Mouse (Mus musculus) hematopoietic stem cell, adult 5-6 weeks (primary cell): ENCODE data around the gene Iba57. TPM values are rescaled to one million over a fixed set of nuclear protein-coding genes. Genes with fewer than 3 reads are reported as not detected.

ENCODE experiments used
- ATAC-seq, 2 experiments: fragments of 125-278 bp in 1 of 2; replicated peaks in 1 of 2; 2 replicates each; pipeline ENCODE4 v1.8.0; 2016 to 2017; ENCODE audit warnings: inconsistent platforms in 2 of 2, mild to moderate bottlenecking in 2 of 2, moderate number of reproducible peaks in 2 of 2, low read depth in 1 of 2, moderate TSS enrichment in 1 of 2; ENCODE audit not compliant: low FRiP score in 2 of 2, poor library complexity in 2 of 2, severe bottlenecking in 2 of 2, insufficient read depth in 1 of 2, low TSS enrichment in 1 of 2
- total RNA-seq: library from RNA; stranded (forward); fragments of 172-1452, 232-1000 nt; gene quantifications from 2 replicates; pipeline ENCODE4 v1.2.3, GENCODE M21; 2017

Gene Iba57
- total RNA-seq, 1 experiment from 2014 or later, result 5.6 TPM

- ATAC-seq, result peak in 1 of 2 experiments; percentile 37; a peak in 2 of 4 replicates
These were observed 21.7 kb downstream of the Iba57 start for GRCm38 (mm10) chr11:59141772-59142370.

- ATAC-seq, result no peak
These were observed 24.7 kb downstream of the Iba57 start for GRCm38 (mm10) chr11:59138537-59139486.

GRCm38 (mm10) chr11:59136994-59137706 is 26.4 kb downstream of the Iba57 start:
- no peak for ATAC-seq

- no peak for ATAC-seq
These were observed 27.6 kb downstream of the Iba57 start, which contains the start of gene Obscn for GRCm38 (mm10) chr11:59135904-59136452. Gene Obscn, minus strand, starts transcription at chr11:59136402.

- ATAC-seq, result no peak
These were observed 28.3 kb downstream of the Iba57 start for GRCm38 (mm10) chr11:59135051-59135820.

GRCm38 (mm10) chr11:59134373-59134997 is 29.1 kb downstream of the Iba57 start:
- ATAC-seq, result peak; percentile 21 to 30; a peak in 2 of 4 replicates

- no peak for ATAC-seq
These were observed 31.5 kb downstream of the Iba57 start for GRCm38 (mm10) chr11:59132065-59132464.

- no peak for ATAC-seq
These were observed 32.1 kb downstream of the Iba57 start for GRCm38 (mm10) chr11:59131348-59131919.

GRCm38 (mm10) chr11:59130782-59131181 is 32.8 kb downstream of the Iba57 start:
- ATAC-seq, result no peak

GRCm38 (mm10) chr11:59105945-59106344 is 57.6 kb downstream of the Iba57 start:
- no peak for ATAC-seq

Other genes starting within 250 kb of the Iba57 start
- 0.50 and 4.1 TPM in 2 replicates for gene Btnl10, start 245.8 kb downstream of the Iba57 start, total RNA-seq
- 82.1 and 83.1 TPM in 2 replicates for gene Rnf187, start 224.8 kb downstream of the Iba57 start, total RNA-seq
- 2.0 and 4.1 TPM in 2 replicates for gene Hist3h2ba, start 214.8 kb downstream of the Iba57 start, total RNA-seq
- 146 and 162 TPM in 2 replicates for gene Hist3h2a, start 209.1 kb downstream of the Iba57 start, total RNA-seq
- not detected in 2 replicates for gene Trim17, start 209.1 kb downstream of the Iba57 start, total RNA-seq
- 21.0 and 27.6 TPM in 2 replicates for gene Trim11, start 185.6 kb downstream of the Iba57 start, total RNA-seq
- gene Obscn, start 27.3 kb downstream of the Iba57 start, total RNA-seq, result 0.10 and 0.38 TPM in 2 replicates
- gene Gjc2, start 19.5 kb upstream of the Iba57 start, total RNA-seq, result not detected in 2 replicates
- gene Guk1, start 28.5 kb upstream of the Iba57 start, total RNA-seq, result 48.5 and 54.2 TPM in 2 replicates
- gene Mrpl55, start 38.7 kb upstream of the Iba57 start, total RNA-seq, result 47.6 and 49.0 TPM in 2 replicates
- 16.6 and 23.1 TPM in 2 replicates for gene 2310033P09Rik, start 44.6 kb upstream of the Iba57 start, total RNA-seq
- gene Arf1, start 64.5 kb upstream of the Iba57 start, total RNA-seq, result 237 and 263 TPM in 2 replicates
- gene Wnt3a, start 127.0 kb upstream of the Iba57 start, total RNA-seq, result not detected in 2 replicates
- gene Wnt9a, start 143.2 kb upstream of the Iba57 start, total RNA-seq, result 0.30 TPM in 1 of 2 replicates, not detected in the other
- not detected in 2 replicates for gene Prss38, start 211.9 kb upstream of the Iba57 start, total RNA-seq